In genomic region chr12:37565882-37566596, GRCm38 (mm10) we compare ENCODE assay signal across 26 mouse cellular contexts.
DNase-seq lines count a peak whose midpoint lies in the region; ATAC-seq and TF ChIP-seq lines count a peak whose summit lies in the region.
"Had no signal": no experiment of that assay in that cellular context is flagged by ENCODE, and none has a peak within 500 bp of the region (broad histone marks: within the 10 kb centered on the region; RNA-seq: fewer than 3 reads in every experiment).

No protein-coding gene starts in this region.

- DNase-seq in embryonic facial prominence, embryonic 10.5 days (ENCODE audit: low spot score), result no peak
- peak; percentile 17 for DNase-seq in gastrocnemius, postnatal 25 days
- DNase-seq in gastrocnemius, postnatal 4 days (ENCODE audit: low spot score in 2 of 2), result no peak
- DNase-seq in embryonic facial prominence, embryonic 14.5 days (ENCODE audit: low spot score), result peak; percentile 66
- peak; percentile 25 for DNase-seq in limb, embryonic 14.5 days (ENCODE audit: low spot score)
- DNase-seq in thymus, postnatal 14 days, result no peak
- DNase-seq: adrenal gland, adult 2 months; adrenal gland, postnatal 14 days; cerebellum, adult 11 months; cerebellum, adult 2 months; cerebellum, adult 9-11 months; cerebellum, postnatal 25 days; heart, adult 18-20 months; heart, postnatal 10 days; heart, postnatal 36 days had no signal

- no peaks in the 10 kb centered on the region for H3K9me3 ChIP-seq in embryonic facial prominence, embryonic 13.5 days
- no peaks in the 10 kb centered on the region for H3K9me3 ChIP-seq in embryonic facial prominence, embryonic 10.5 days
- H3K9me3 ChIP-seq in embryonic facial prominence, embryonic 14.5 days (ENCODE audit: control insufficient read depth, low read length), result no peaks in the 10 kb centered on the region
- no peaks in the 10 kb centered on the region for H3K9me3 ChIP-seq in limb, embryonic 14.5 days (ENCODE audit: control insufficient read depth, low read length)
- no peaks in the 10 kb centered on the region for H3K9me3 ChIP-seq in intestine, postnatal 0 days (ENCODE audit: control insufficient read depth)
- H3K9me3 ChIP-seq: forebrain, embryonic 12.5 days; forebrain, embryonic 15.5 days; heart, embryonic 12.5 days; heart, embryonic 15.5 days; hindbrain, embryonic 10.5 days; hindbrain, embryonic 13.5 days; intestine, embryonic 15.5 days had no signal

- no peaks in the 10 kb centered on the region for H3K36me3 ChIP-seq in embryonic facial prominence, embryonic 13.5 days
- no peaks in the 10 kb centered on the region for H3K36me3 ChIP-seq in embryonic facial prominence, embryonic 10.5 days (replicated peaks)
- H3K36me3 ChIP-seq in embryonic facial prominence, embryonic 14.5 days (ENCODE audit: control insufficient read depth, insufficient read depth, low read length), result no peaks in the 10 kb centered on the region
- no peaks in the 10 kb centered on the region for H3K36me3 ChIP-seq in limb, embryonic 14.5 days (ENCODE audit: control insufficient read depth, insufficient read depth, low read length)
- no peaks in the 10 kb centered on the region for H3K36me3 ChIP-seq in intestine, postnatal 0 days (ENCODE audit: control insufficient read depth, insufficient read depth)
- H3K36me3 ChIP-seq: forebrain, embryonic 12.5 days; forebrain, embryonic 15.5 days; heart, embryonic 12.5 days; heart, embryonic 15.5 days; hindbrain, embryonic 10.5 days; hindbrain, embryonic 13.5 days; intestine, embryonic 15.5 days had no signal

- TF ChIP-seq CTCF in intestine, postnatal 0 days (IDR thresholded peaks at IDR 0.05; ENCODE audit: low read depth), result no peak

- TF ChIP-seq POLR2A in limb, embryonic 14.5 days (IDR thresholded peaks at IDR 0.05; ENCODE audit: borderline replicate concordance, extremely low read depth, insufficient read depth, insufficient read length), result no peak

- H3K4me2 ChIP-seq in embryonic facial prominence, embryonic 13.5 days, result no peak overlapping the region
- no peak overlapping the region for H3K4me2 ChIP-seq in embryonic facial prominence, embryonic 14.5 days (ENCODE audit: low read depth, low read length)
- no peak overlapping the region for H3K4me2 ChIP-seq in limb, embryonic 14.5 days (replicated peaks; ENCODE audit: low read depth, low read length, severe bottlenecking)
- no peak overlapping the region for H3K4me2 ChIP-seq in intestine, postnatal 0 days (replicated peaks; ENCODE audit: low read depth)
- H3K4me2 ChIP-seq: forebrain, embryonic 12.5 days; forebrain, embryonic 15.5 days; heart, embryonic 12.5 days; heart, embryonic 15.5 days; hindbrain, embryonic 13.5 days; intestine, embryonic 15.5 days had no signal

- no peak overlapping the region for H3K9ac ChIP-seq in embryonic facial prominence, embryonic 13.5 days
- H3K9ac ChIP-seq in embryonic facial prominence, embryonic 14.5 days (ENCODE audit: low read depth, low read length), result no peak overlapping the region
- H3K9ac ChIP-seq in limb, embryonic 14.5 days (ENCODE audit: low read depth, low read length, severe bottlenecking), result no peak overlapping the region
- H3K9ac ChIP-seq in intestine, postnatal 0 days (ENCODE audit: low read depth, low read length), result no peak overlapping the region
- H3K9ac ChIP-seq: forebrain, embryonic 12.5 days; forebrain, embryonic 15.5 days; heart, embryonic 12.5 days; heart, embryonic 15.5 days; hindbrain, embryonic 13.5 days; intestine, embryonic 15.5 days had no signal

- ATAC-seq in embryonic facial prominence, embryonic 13.5 days (ENCODE audit: insufficient number of reproducible peaks, insufficient read depth, low FRiP score, low TSS enrichment, low read depth), result no peak
- peak; percentile 63; the same call in 1 of the 2 replicates for ATAC-seq in embryonic facial prominence, embryonic 14.5 days (ENCODE audit: low read depth)
- 0 out of 2 replicates have a peak, but pooled peaks have one; percentile 30 for ATAC-seq in limb, embryonic 14.5 days (ENCODE audit: low FRiP score, low read depth)
- ATAC-seq in intestine, postnatal 0 days, result no peak
- ATAC-seq: forebrain, embryonic 15.5 days; hindbrain, embryonic 16.5 days; intestine, embryonic 15.5 days had no signal

- no peaks in the 10 kb centered on the region for H3K27me3 ChIP-seq in embryonic facial prominence, embryonic 13.5 days
- no peaks in the 10 kb centered on the region for H3K27me3 ChIP-seq in embryonic facial prominence, embryonic 10.5 days (replicated peaks; ENCODE audit: low read depth, poor library complexity, severe bottlenecking)
- H3K27me3 ChIP-seq in embryonic facial prominence, embryonic 14.5 days (replicated peaks; ENCODE audit: control insufficient read depth, insufficient read depth, low read length), result no peaks in the 10 kb centered on the region
- H3K27me3 ChIP-seq in limb, embryonic 14.5 days (ENCODE audit: control insufficient read depth, insufficient read depth, low read length), result no peaks in the 10 kb centered on the region
- no peaks in the 10 kb centered on the region for H3K27me3 ChIP-seq in intestine, postnatal 0 days (replicated peaks; ENCODE audit: control insufficient read depth, insufficient read depth, low read length)
- H3K27me3 ChIP-seq: forebrain, embryonic 12.5 days; forebrain, embryonic 15.5 days; heart, embryonic 12.5 days; heart, embryonic 15.5 days; hindbrain, embryonic 13.5 days; intestine, embryonic 15.5 days had no signal

- H3K4me3 ChIP-seq in embryonic facial prominence, embryonic 13.5 days, result no peak overlapping the region
- no peak overlapping the region for H3K4me3 ChIP-seq in embryonic facial prominence, embryonic 10.5 days
- no peak overlapping the region for H3K4me3 ChIP-seq in embryonic facial prominence, embryonic 14.5 days (ENCODE audit: low read depth, low read length)
- no peak overlapping the region for H3K4me3 ChIP-seq in limb, embryonic 14.5 days (replicated peaks; ENCODE audit: low read length)
- no peak overlapping the region for H3K4me3 ChIP-seq in intestine, postnatal 0 days (ENCODE audit: low read depth, low read length)
- H3K4me3 ChIP-seq: erythroblast, embryonic 14.5 days; forebrain, embryonic 12.5 days; forebrain, embryonic 15.5 days; heart, embryonic 12.5 days; heart, embryonic 15.5 days; hindbrain, embryonic 10.5 days; hindbrain, embryonic 13.5 days; intestine, embryonic 15.5 days had no signal

- peak overlapping the region; percentile 33 for H3K27ac ChIP-seq in embryonic facial prominence, embryonic 13.5 days
- H3K27ac ChIP-seq in embryonic facial prominence, embryonic 10.5 days (replicated peaks), result no peak overlapping the region
- peak overlapping the region; percentile 44; the same call in 1 of the 2 replicates for H3K27ac ChIP-seq in embryonic facial prominence, embryonic 14.5 days (replicated peaks; ENCODE audit: low read depth, low read length)
- no peak overlapping the region for H3K27ac ChIP-seq in limb, embryonic 14.5 days (replicated peaks; ENCODE audit: low read depth, low read length)
- H3K27ac ChIP-seq in intestine, postnatal 0 days (ENCODE audit: low read depth, low read length), result no peak overlapping the region
- H3K27ac ChIP-seq: forebrain, embryonic 12.5 days; forebrain, embryonic 15.5 days; heart, embryonic 15.5 days; hindbrain, embryonic 10.5 days; hindbrain, embryonic 13.5 days; intestine, embryonic 15.5 days had no signal

- 43% methylated on average over 5 of the region's 5 CpGs for WGBS in embryonic facial prominence, embryonic 13.5 days
- WGBS in embryonic facial prominence, embryonic 10.5 days, result 86% methylated on average over 5 of the region's 5 CpGs
- WGBS in embryonic facial prominence, embryonic 14.5 days, result 40% methylated on average over 5 of the region's 5 CpGs
- WGBS in limb, embryonic 14.5 days, result 67% methylated on average over 5 of the region's 5 CpGs
- WGBS in intestine, postnatal 0 days, result 69% methylated on average over 5 of the region's 5 CpGs

- peaks cover 8% of the 10 kb centered on the region; the same call in 1 of the 2 replicates for H3K4me1 ChIP-seq in embryonic facial prominence, embryonic 13.5 days
- H3K4me1 ChIP-seq in embryonic facial prominence, embryonic 10.5 days, result no peaks in the 10 kb centered on the region
- 0 out of 2 replicates have a peak, but pooled peaks cover 4% of the 10 kb centered on the region for H3K4me1 ChIP-seq in embryonic facial prominence, embryonic 14.5 days (ENCODE audit: control insufficient read depth, insufficient read depth, low read length)
- no peaks in the 10 kb centered on the region for H3K4me1 ChIP-seq in limb, embryonic 14.5 days (ENCODE audit: control insufficient read depth, insufficient read depth, low read length)
- H3K4me1 ChIP-seq in intestine, postnatal 0 days (replicated peaks; ENCODE audit: control insufficient read depth, insufficient read depth, low read length), result no peaks in the 10 kb centered on the region
- H3K4me1 ChIP-seq: forebrain, embryonic 12.5 days; forebrain, embryonic 15.5 days; heart, embryonic 12.5 days; heart, embryonic 15.5 days; hindbrain, embryonic 10.5 days; hindbrain, embryonic 13.5 days; intestine, embryonic 15.5 days had no signal

Comparison
In these comparisons a context has a peak if more than half of its experiments do, and no peak if none do; other contexts are left out.
1. ATAC-seq: peak in embryonic facial prominence, embryonic 14.5 days (single experiment) and limb, embryonic 14.5 days (single experiment); none in embryonic facial prominence, embryonic 13.5 days (single experiment) and intestine, postnatal 0 days (single experiment).
2. H3K27ac ChIP-seq: peak in embryonic facial prominence, embryonic 13.5 days (single experiment) and embryonic facial prominence, embryonic 14.5 days (single experiment); none in embryonic facial prominence, embryonic 10.5 days (single experiment), limb, embryonic 14.5 days (single experiment) and intestine, postnatal 0 days (single experiment).
3. DNase-seq: peak in gastrocnemius, postnatal 25 days (single experiment), embryonic facial prominence, embryonic 14.5 days (single experiment) and limb, embryonic 14.5 days (single experiment); none in embryonic facial prominence, embryonic 10.5 days (single experiment), gastrocnemius, postnatal 4 days (0 of 2) and thymus, postnatal 14 days (single experiment).